9 mouse cellular contexts compared by ENCODE assay signal in the genomic region with DNA sequence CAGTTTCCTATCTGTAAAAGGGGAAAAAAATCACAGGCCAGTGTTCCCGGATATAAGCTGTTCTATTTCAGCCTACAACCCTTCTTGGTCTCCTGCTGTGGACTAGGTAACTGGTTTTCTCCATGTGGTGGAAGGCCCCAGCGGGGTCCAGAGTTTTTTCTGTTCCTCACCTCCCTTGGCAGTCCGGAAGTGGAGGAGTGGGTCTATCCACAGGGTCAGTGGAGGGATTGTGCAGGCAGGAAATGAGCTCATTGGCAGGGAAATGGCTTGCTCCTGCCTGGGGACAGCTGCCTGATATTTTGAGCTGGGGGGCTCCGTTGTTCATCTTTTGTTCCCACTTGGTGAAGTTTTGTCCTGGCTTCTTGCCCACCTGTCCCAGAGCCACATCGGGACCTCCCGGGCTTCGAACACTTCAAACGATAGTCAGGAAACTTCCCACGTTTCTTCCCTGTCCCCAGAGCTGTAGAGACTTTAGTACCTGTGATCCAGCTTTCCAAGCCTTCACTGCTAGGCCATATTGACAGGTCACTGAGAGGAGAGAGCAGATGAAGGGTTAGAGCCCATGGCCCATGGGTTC. TPM values are rescaled to one million over a fixed set of nuclear protein-coding genes. Genes with fewer than 3 reads are reported as not detected.
A peak's percentile ranks its signal among the peaks of the same experiment; 100 is the strongest.
DNase-seq lines count a peak whose midpoint lies in the region; ATAC-seq and TF ChIP-seq lines count a peak whose summit lies in the region.
"Had no signal": no experiment of that assay in that cellular context is flagged by ENCODE, and none has a peak within 500 bp of the region (broad histone marks: within the 10 kb centered on the region; RNA-seq: fewer than 3 reads in every experiment).

No protein-coding gene starts in this region.

- no peak for ATAC-seq in stomach, embryonic 15.5 days (ENCODE audit: insufficient read depth, low FRiP score, low read depth)
- ATAC-seq in stomach, postnatal 0 days (ENCODE audit: low FRiP score, low TSS enrichment) = no peak
- ATAC-seq in intestine, embryonic 16.5 days = no peak
- ATAC-seq in CD4-positive, CD25-positive, alpha-beta regulatory T cell, adult 4 months = no peak

- H3K27ac ChIP-seq in stomach, embryonic 15.5 days = 0 out of 2 replicates have a peak overlapping the region, but pooled peaks have one; percentile 26
- H3K27ac ChIP-seq in stomach, postnatal 0 days (replicated peaks) = no peak overlapping the region
- no peak overlapping the region for H3K27ac ChIP-seq in intestine, embryonic 16.5 days (ENCODE audit: low read length)

- no peak for TF ChIP-seq CTCF in stomach, postnatal 0 days (IDR thresholded peaks at IDR 0.05; ENCODE audit: low read depth)

- peaks cover 69% of the 10 kb centered on the region for H3K27me3 ChIP-seq in stomach, embryonic 15.5 days (replicated peaks)
- peaks cover 31% of the 10 kb centered on the region for H3K27me3 ChIP-seq in stomach, postnatal 0 days (ENCODE audit: control insufficient read depth, insufficient read depth, low read length)
- H3K27me3 ChIP-seq in intestine, embryonic 16.5 days (replicated peaks; ENCODE audit: control insufficient read depth, insufficient read depth, low read length) = peaks cover 77% of the 10 kb centered on the region

- peak overlapping the region; percentile 79; the same call in 1 of the 2 replicates for H3K4me2 ChIP-seq in stomach, embryonic 15.5 days
- no peak overlapping the region for H3K4me2 ChIP-seq in stomach, postnatal 0 days (replicated peaks; ENCODE audit: low read depth)
- peak overlapping the region; percentile 66; the same call in 1 of the 2 replicates for H3K4me2 ChIP-seq in intestine, embryonic 16.5 days (ENCODE audit: low read depth, low read length)

- no peak for TF ChIP-seq EP300 in stomach, postnatal 0 days (optimal IDR thresholded peaks at IDR 0.05)

- H3K36me3 ChIP-seq in stomach, embryonic 15.5 days = no peaks in the 10 kb centered on the region
- no peaks in the 10 kb centered on the region for H3K36me3 ChIP-seq in stomach, postnatal 0 days (ENCODE audit: control insufficient read depth, insufficient read depth, low read length)
- H3K36me3 ChIP-seq in intestine, embryonic 16.5 days (ENCODE audit: control insufficient read depth, insufficient read depth, low read length) = no peaks in the 10 kb centered on the region

- no peak overlapping the region for H3K9ac ChIP-seq in stomach, embryonic 15.5 days
- H3K9ac ChIP-seq in stomach, postnatal 0 days (ENCODE audit: low read length) = no peak overlapping the region
- H3K9ac ChIP-seq in intestine, embryonic 16.5 days (ENCODE audit: low read depth, low read length) = no peak overlapping the region

- H3K4me1 ChIP-seq in stomach, embryonic 15.5 days = peaks cover 19% of the 10 kb centered on the region
- no peaks in the 10 kb centered on the region for H3K4me1 ChIP-seq in stomach, postnatal 0 days (replicated peaks; ENCODE audit: control insufficient read depth, insufficient read depth)
- H3K4me1 ChIP-seq in intestine, embryonic 16.5 days (ENCODE audit: control insufficient read depth, insufficient read depth, low read length) = peaks cover 13% of the 10 kb centered on the region

- DNase-seq in embryo, embryonic 9.5 days (ENCODE audit: extremely low spot score) = peak; percentile 25
- no peak for DNase-seq in embryo, embryonic 11 days
- DNase-seq in stomach, postnatal 0 days (ENCODE audit: low spot score) = no peak
- DNase-seq in left cerebral cortex, postnatal 25 days (ENCODE audit: low spot score in 2 of 2) = no peak
- DNase-seq in testis, postnatal 14 days (ENCODE audit: low spot score) = no peak
- DNase-seq: lung, postnatal 36 days had no signal

- H3K4me3 ChIP-seq in stomach, embryonic 15.5 days (replicated peaks) = peak overlapping the region; percentile 49; the same call in 1 of the 2 replicates
- H3K4me3 ChIP-seq in stomach, postnatal 0 days (ENCODE audit: low read depth, low read length) = no peak overlapping the region
- no peak overlapping the region; the same call in 1 of the 2 replicates for H3K4me3 ChIP-seq in intestine, embryonic 16.5 days (ENCODE audit: low read length)

- intact Hi-C loops in left cerebral cortex, postnatal 25 days (cut with DNase I) = loop anchor here (2.0 kb wide), 2 partner anchors 44 to 68 kb away; no protein-coding TSS in a partner anchor

- H3K9me3 ChIP-seq in stomach, embryonic 15.5 days = no peaks in the 10 kb centered on the region
- no peaks in the 10 kb centered on the region for H3K9me3 ChIP-seq in stomach, postnatal 0 days (ENCODE audit: control insufficient read depth, low read length)
- no peaks in the 10 kb centered on the region for H3K9me3 ChIP-seq in intestine, embryonic 16.5 days (ENCODE audit: control insufficient read depth, low read length)

- WGBS in stomach, embryonic 15.5 days = 32% methylated on average over 9 of the region's 9 CpGs
- 35% methylated on average over 9 of the region's 9 CpGs for WGBS in stomach, postnatal 0 days
- 31% methylated on average over 9 of the region's 9 CpGs for WGBS in intestine, embryonic 16.5 days

RNA-seq across cellular contexts. Expression of a gene that starts 3.0 kb away (rescaled TPM):
- polyA plus RNA-seq in stomach, embryonic 15.5 days (2015; fragmentation: Nextera tagmentation; extraction: Ambion mirVana) = 27.7 and 29.4 TPM in 2 replicates
- 6.8 and 8.5 TPM in 2 replicates for polyA plus RNA-seq in stomach, postnatal 0 days (2015; fragmentation: Nextera tagmentation; extraction: Ambion mirVana)
- 25.2 and 26.0 TPM in 2 replicates for polyA plus RNA-seq in intestine, embryonic 16.5 days (2015; fragmentation: Nextera tagmentation; extraction: Ambion mirVana)
- polyA plus RNA-seq in CD4-positive, CD25-positive, alpha-beta regulatory T cell, adult 4 months (2017; shearing (Covaris generic)) = 10 to 100 TPM; 10.1 to 13.9 TPM
- total RNA-seq in left cerebral cortex, postnatal 25 days (2021) = 100 to 1,000 TPM; 210 to 213 TPM
